Mouse (Mus musculus): ENCODE measurements around the gene Olfr1184. TPM values are rescaled to one million over a fixed set of nuclear protein-coding genes. Genes with fewer than 3 reads are reported as not detected.
"Not testable (repeated sequence)": the region's sequence is repeated elsewhere in the genome, so short reads cannot be mapped to it uniquely, and the experiment has no call there.

Olfr1184 gene
- total RNA-seq (2014; rRNA removed; ENCODE audit: low replicate concordance) (not detected in 2 replicates), polyA plus RNA-seq (2015; fragmentation: Nextera tagmentation; extraction: Ambion mirVana) (not detected in 2 replicates)

GRCm38 (mm10) chr2:88483298-88483697, at the start of gene Olfr1184:
Gene Olfr1184 (plus strand): TSS chr2:88483598.
- no peak within 1 kb of the TSS for H3K4me3 ChIP-seq (ENCODE audit: low read depth, low read length)
- H3K4me2 ChIP-seq (ENCODE audit: low read depth, low read length): no peak within 1 kb of the TSS
- no peak within 1 kb of the TSS for H3K9ac ChIP-seq (replicated peaks; ENCODE audit: low read depth, low read length)
- 73% methylated on average over 2 of the region's 2 CpGs for WGBS
- H3K36me3 ChIP-seq (replicated peaks; ENCODE audit: control insufficient read depth, insufficient read depth, low read length): no peaks in the 10 kb centered on the region
- no peak for ATAC-seq (ENCODE audit: insufficient read depth, low read depth)
- DNase-seq (ENCODE audit: low spot score): no peak
- H3K4me1 ChIP-seq (ENCODE audit: control insufficient read depth, insufficient read depth): no peaks in the 10 kb centered on the region
- H3K27ac ChIP-seq (ENCODE audit: low read depth): no peak within 1 kb of the TSS
- no peaks in the 10 kb centered on the region for H3K9me3 ChIP-seq (replicated peaks; ENCODE audit: control insufficient read depth, low read length)
- no peak for TF ChIP-seq CTCF (IDR thresholded peaks at IDR 0.05; ENCODE audit: low read depth)
- TF ChIP-seq EP300 (IDR thresholded peaks at IDR 0.05; ENCODE audit: low read depth): no peak
- no peaks in the 10 kb centered on the region for H3K27me3 ChIP-seq (ENCODE audit: control insufficient read depth, insufficient read depth, low read length)

- Histone ChIP-seq H3K4me1 (ENCODE audit: control insufficient read depth, insufficient read depth) (no peaks in the 10 kb centered on the region), H3K36me3 (replicated peaks; ENCODE audit: control insufficient read depth, insufficient read depth, low read length) (no peaks in the 10 kb centered on the region), H3K27ac (ENCODE audit: low read depth) (no peak within 1 kb of the TSS), H3K27me3 (ENCODE audit: control insufficient read depth, insufficient read depth, low read length) (no peaks in the 10 kb centered on the region), H3K9ac (replicated peaks; ENCODE audit: low read depth, low read length) (no peak within 1 kb of the TSS), H3K4me3 (ENCODE audit: low read depth, low read length) (no peak within 1 kb of the TSS), H3K9me3 (replicated peaks; ENCODE audit: control insufficient read depth, low read length) (no peaks in the 10 kb centered on the region), H3K4me2 (ENCODE audit: low read depth, low read length) (no peak within 1 kb of the TSS)
- no peak for DNase-seq (ENCODE audit: low spot score)
- 75% methylated on average over 1 of the region's 1 CpGs for WGBS
- no peak for TF ChIP-seq CTCF (IDR thresholded peaks at IDR 0.05; ENCODE audit: low read depth)
- no peak for TF ChIP-seq EP300 (IDR thresholded peaks at IDR 0.05; ENCODE audit: low read depth)
- no peak for ATAC-seq (ENCODE audit: insufficient read depth, low read depth)
These were observed 34.4 kb upstream of the Olfr1184 start, which contains the start of gene Gm13757 for GRCm38 (mm10) chr2:88449031-88449430. Gene Gm13757 (minus strand): TSS chr2:88449131.

- DNase-seq (ENCODE audit: low spot score); H3K9ac ChIP-seq (replicated peaks; ENCODE audit: low read depth, low read length); H3K27me3 ChIP-seq (ENCODE audit: control insufficient read depth, insufficient read depth, low read length); H3K27ac ChIP-seq (ENCODE audit: low read depth); H3K9me3 ChIP-seq (replicated peaks; ENCODE audit: control insufficient read depth, low read length); H3K36me3 ChIP-seq (replicated peaks; ENCODE audit: control insufficient read depth, insufficient read depth, low read length); ATAC-seq (ENCODE audit: insufficient read depth, low read depth); H3K4me3 ChIP-seq (ENCODE audit: low read depth, low read length); H3K4me1 ChIP-seq (ENCODE audit: control insufficient read depth, insufficient read depth); H3K4me2 ChIP-seq (ENCODE audit: low read depth, low read length): not testable (repeated sequence)
- 72% methylated on average over 1 of the region's 1 CpGs for WGBS
These were observed 28.8 kb upstream of the Olfr1184 start, which contains the start of gene Olfr1183 for GRCm38 (mm10) chr2:88454567-88454966. Gene Olfr1183 (plus strand): TSS chr2:88454867.

GRCm38 (mm10) chr2:88493020-88493419, 9.6 kb downstream of the Olfr1184 start, which contains the start of gene Olfr1185-ps1:
Gene Olfr1185-ps1 (plus strand): TSS chr2:88493320.
- DNase-seq (ENCODE audit: low spot score) (no peak), ATAC-seq (ENCODE audit: insufficient read depth, low read depth) (no peak)
- H3K9ac ChIP-seq (replicated peaks; ENCODE audit: low read depth, low read length): no peak within 1 kb of the TSS
- no peaks in the 10 kb centered on the region for H3K36me3 ChIP-seq (replicated peaks; ENCODE audit: control insufficient read depth, insufficient read depth, low read length)
- no peak within 1 kb of the TSS for H3K4me2 ChIP-seq (ENCODE audit: low read depth, low read length)
- H3K4me3 ChIP-seq (ENCODE audit: low read depth, low read length): no peak within 1 kb of the TSS
- 51% methylated on average over 2 of the region's 2 CpGs for WGBS
- no peak for TF ChIP-seq EP300 (IDR thresholded peaks at IDR 0.05; ENCODE audit: low read depth)
- TF ChIP-seq CTCF (IDR thresholded peaks at IDR 0.05; ENCODE audit: low read depth): no peak
- no peaks in the 10 kb centered on the region for H3K4me1 ChIP-seq (ENCODE audit: control insufficient read depth, insufficient read depth)
- no peaks in the 10 kb centered on the region for H3K27me3 ChIP-seq (ENCODE audit: control insufficient read depth, insufficient read depth, low read length)
- no peaks in the 10 kb centered on the region for H3K9me3 ChIP-seq (replicated peaks; ENCODE audit: control insufficient read depth, low read length)
- H3K27ac ChIP-seq (ENCODE audit: low read depth): no peak within 1 kb of the TSS

DNA sequence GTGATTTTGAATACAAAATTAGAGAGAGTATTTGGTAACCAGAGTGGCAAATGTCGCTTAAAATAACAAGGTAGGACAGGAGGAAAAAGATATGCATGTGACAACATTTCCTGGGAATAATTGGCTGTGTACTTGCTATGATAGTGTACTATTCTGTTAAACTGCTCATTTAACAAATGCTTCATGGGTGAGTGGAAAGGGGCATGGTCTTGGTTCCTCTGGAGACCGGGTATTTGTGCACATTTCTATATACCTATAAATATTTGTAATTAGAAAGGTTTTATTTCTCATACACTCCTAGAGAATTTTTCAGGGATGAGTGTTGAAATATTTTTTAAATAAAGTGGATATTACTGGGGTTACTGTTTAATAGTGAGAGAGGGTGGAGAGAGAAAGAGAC, 34.9 kb downstream of the Olfr1184 start, which contains the start of gene Olfr1186:
TSS of gene Olfr1186 (plus strand) at position 301 of the 400 bp plus-strand sequence.
- WGBS: 65% methylated on average over 2 of the region's 2 CpGs
- Histone ChIP-seq H3K4me3 (ENCODE audit: low read depth, low read length) (no peak within 1 kb of the TSS), H3K36me3 (replicated peaks; ENCODE audit: control insufficient read depth, insufficient read depth, low read length) (no peaks in the 10 kb centered on the region), H3K9me3 (replicated peaks; ENCODE audit: control insufficient read depth, low read length) (no peaks in the 10 kb centered on the region), H3K27ac (ENCODE audit: low read depth) (no peak within 1 kb of the TSS), H3K27me3 (ENCODE audit: control insufficient read depth, insufficient read depth, low read length) (no peaks in the 10 kb centered on the region), H3K4me1 (ENCODE audit: control insufficient read depth, insufficient read depth) (no peaks in the 10 kb centered on the region), H3K9ac (replicated peaks; ENCODE audit: low read depth, low read length) (no peak within 1 kb of the TSS), H3K4me2 (ENCODE audit: low read depth, low read length) (no peak within 1 kb of the TSS)
- TF ChIP-seq CTCF (IDR thresholded peaks at IDR 0.05; ENCODE audit: low read depth) (no peak), EP300 (IDR thresholded peaks at IDR 0.05; ENCODE audit: low read depth) (no peak)
- DNase-seq (ENCODE audit: low spot score) (no peak), ATAC-seq (ENCODE audit: insufficient read depth, low read depth) (no peak)

- 62% methylated on average over 3 of the region's 3 CpGs for WGBS
- Histone ChIP-seq H3K36me3 (replicated peaks; ENCODE audit: control insufficient read depth, insufficient read depth, low read length) (no peaks in the 10 kb centered on the region), H3K4me3 (ENCODE audit: low read depth, low read length) (no peak overlapping the region), H3K4me2 (ENCODE audit: low read depth, low read length) (no peak overlapping the region), H3K27me3 (ENCODE audit: control insufficient read depth, insufficient read depth, low read length) (no peaks in the 10 kb centered on the region), H3K9ac (replicated peaks; ENCODE audit: low read depth, low read length) (no peak overlapping the region), H3K9me3 (replicated peaks; ENCODE audit: control insufficient read depth, low read length) (no peaks in the 10 kb centered on the region), H3K4me1 (ENCODE audit: control insufficient read depth, insufficient read depth) (no peaks in the 10 kb centered on the region), H3K27ac (ENCODE audit: low read depth) (no peak overlapping the region)
- no peak for DNase-seq (ENCODE audit: low spot score)
- ATAC-seq (ENCODE audit: insufficient read depth, low read depth): no peak
- TF ChIP-seq CTCF (IDR thresholded peaks at IDR 0.05; ENCODE audit: low read depth): no peak
- no peak for TF ChIP-seq EP300 (IDR thresholded peaks at IDR 0.05; ENCODE audit: low read depth)
These were observed 42.3 kb downstream of the Olfr1184 start for GRCm38 (mm10) chr2:88525720-88526119.

Other genes starting within 250 kb of the Olfr1184 start
- not detected in 2 replicates for gene Olfr1173, start 203.7 kb upstream of the Olfr1184 start, total RNA-seq (2014; rRNA removed; ENCODE audit: low replicate concordance)
- gene Olfr1173, start 203.7 kb upstream of the Olfr1184 start, polyA plus RNA-seq (2015; fragmentation: Nextera tagmentation; extraction: Ambion mirVana): not detected in 2 replicates
- gene Olfr1174-ps, start 168.5 kb upstream of the Olfr1184 start, total RNA-seq (2014; rRNA removed; ENCODE audit: low replicate concordance): not detected in 2 replicates
- not detected in 2 replicates for gene Olfr1174-ps, start 168.5 kb upstream of the Olfr1184 start, polyA plus RNA-seq (2015; fragmentation: Nextera tagmentation; extraction: Ambion mirVana)
- gene Olfr1175-ps, start 156.4 kb upstream of the Olfr1184 start, total RNA-seq (2014; rRNA removed; ENCODE audit: low replicate concordance): not detected in 2 replicates
- gene Olfr1175-ps, start 156.4 kb upstream of the Olfr1184 start, polyA plus RNA-seq (2015; fragmentation: Nextera tagmentation; extraction: Ambion mirVana): not detected in 2 replicates
- gene Olfr1176, start 146.9 kb upstream of the Olfr1184 start, total RNA-seq (2014; rRNA removed; ENCODE audit: low replicate concordance): not detected in 2 replicates
- not detected in 2 replicates for gene Olfr1176, start 146.9 kb upstream of the Olfr1184 start, polyA plus RNA-seq (2015; fragmentation: Nextera tagmentation; extraction: Ambion mirVana)
- not detected in 2 replicates for gene Olfr1177-ps, start 137.1 kb upstream of the Olfr1184 start, total RNA-seq (2014; rRNA removed; ENCODE audit: low replicate concordance)
- not detected in 2 replicates for gene Olfr1177-ps, start 137.1 kb upstream of the Olfr1184 start, polyA plus RNA-seq (2015; fragmentation: Nextera tagmentation; extraction: Ambion mirVana)
- gene Olfr1178, start 96.5 kb upstream of the Olfr1184 start, total RNA-seq (2014; rRNA removed; ENCODE audit: low replicate concordance): not detected in 2 replicates
- not detected in 2 replicates for gene Olfr1178, start 96.5 kb upstream of the Olfr1184 start, polyA plus RNA-seq (2015; fragmentation: Nextera tagmentation; extraction: Ambion mirVana)
- not detected in 2 replicates for gene Olfr1179, start 77.1 kb upstream of the Olfr1184 start, total RNA-seq (2014; rRNA removed; ENCODE audit: low replicate concordance)
- not detected in 2 replicates for gene Olfr1179, start 77.1 kb upstream of the Olfr1184 start, polyA plus RNA-seq (2015; fragmentation: Nextera tagmentation; extraction: Ambion mirVana)
- not detected in 2 replicates for gene Olfr1180, start 64.4 kb upstream of the Olfr1184 start, total RNA-seq (2014; rRNA removed; ENCODE audit: low replicate concordance)
- not detected in 2 replicates for gene Olfr1180, start 64.4 kb upstream of the Olfr1184 start, polyA plus RNA-seq (2015; fragmentation: Nextera tagmentation; extraction: Ambion mirVana)
- not detected in 2 replicates for gene Olfr1181, start 57.4 kb upstream of the Olfr1184 start, total RNA-seq (2014; rRNA removed; ENCODE audit: low replicate concordance)
- gene Olfr1181, start 57.4 kb upstream of the Olfr1184 start, polyA plus RNA-seq (2015; fragmentation: Nextera tagmentation; extraction: Ambion mirVana): not detected in 2 replicates
- not detected in 2 replicates for gene Gm13757, start 34.5 kb upstream of the Olfr1184 start, total RNA-seq (2014; rRNA removed; ENCODE audit: low replicate concordance)
- gene Gm13757, start 34.5 kb upstream of the Olfr1184 start, polyA plus RNA-seq (2015; fragmentation: Nextera tagmentation; extraction: Ambion mirVana): not detected in 2 replicates
- not detected in 2 replicates for gene Olfr1183, start 28.7 kb upstream of the Olfr1184 start, total RNA-seq (2014; rRNA removed; ENCODE audit: low replicate concordance)
- not detected in 2 replicates for gene Olfr1183, start 28.7 kb upstream of the Olfr1184 start, polyA plus RNA-seq (2015; fragmentation: Nextera tagmentation; extraction: Ambion mirVana)
- gene Olfr1185-ps1, start 9.7 kb downstream of the Olfr1184 start, total RNA-seq (2014; rRNA removed; ENCODE audit: low replicate concordance): not detected in 2 replicates
- not detected in 2 replicates for gene Olfr1185-ps1, start 9.7 kb downstream of the Olfr1184 start, polyA plus RNA-seq (2015; fragmentation: Nextera tagmentation; extraction: Ambion mirVana)
- gene Olfr1186, start 35.0 kb downstream of the Olfr1184 start, total RNA-seq (2014; rRNA removed; ENCODE audit: low replicate concordance): not detected in 2 replicates
- gene Olfr1186, start 35.0 kb downstream of the Olfr1184 start, polyA plus RNA-seq (2015; fragmentation: Nextera tagmentation; extraction: Ambion mirVana): not detected in 2 replicates
- gene Olfr1188, start 73.3 kb downstream of the Olfr1184 start, total RNA-seq (2014; rRNA removed; ENCODE audit: low replicate concordance): not detected in 2 replicates
- not detected in 2 replicates for gene Olfr1188, start 73.3 kb downstream of the Olfr1184 start, polyA plus RNA-seq (2015; fragmentation: Nextera tagmentation; extraction: Ambion mirVana)
- gene Olfr1189, start 102.9 kb downstream of the Olfr1184 start, total RNA-seq (2014; rRNA removed; ENCODE audit: low replicate concordance): not detected in 2 replicates
- not detected in 2 replicates for gene Olfr1189, start 102.9 kb downstream of the Olfr1184 start, polyA plus RNA-seq (2015; fragmentation: Nextera tagmentation; extraction: Ambion mirVana)
- gene Olfr1191-ps1, start 156.9 kb downstream of the Olfr1184 start, total RNA-seq (2014; rRNA removed; ENCODE audit: low replicate concordance): not detected in 2 replicates
- gene Olfr1191-ps1, start 156.9 kb downstream of the Olfr1184 start, polyA plus RNA-seq (2015; fragmentation: Nextera tagmentation; extraction: Ambion mirVana): not detected in 2 replicates
- not detected in 2 replicates for gene Olfr1192-ps1, start 164.9 kb downstream of the Olfr1184 start, total RNA-seq (2014; rRNA removed; ENCODE audit: low replicate concordance)
- gene Olfr1192-ps1, start 164.9 kb downstream of the Olfr1184 start, polyA plus RNA-seq (2015; fragmentation: Nextera tagmentation; extraction: Ambion mirVana): not detected in 2 replicates
- not detected in 2 replicates for gene Olfr1193, start 192.0 kb downstream of the Olfr1184 start, total RNA-seq (2014; rRNA removed; ENCODE audit: low replicate concordance)
- not detected in 2 replicates for gene Olfr1193, start 192.0 kb downstream of the Olfr1184 start, polyA plus RNA-seq (2015; fragmentation: Nextera tagmentation; extraction: Ambion mirVana)
- gene Olfr1195, start 205.6 kb downstream of the Olfr1184 start, total RNA-seq (2014; rRNA removed; ENCODE audit: low replicate concordance): not detected in 2 replicates
- gene Olfr1195, start 205.6 kb downstream of the Olfr1184 start, polyA plus RNA-seq (2015; fragmentation: Nextera tagmentation; extraction: Ambion mirVana): not detected in 2 replicates
- not detected in 2 replicates for gene Olfr1196, start 221.0 kb downstream of the Olfr1184 start, total RNA-seq (2014; rRNA removed; ENCODE audit: low replicate concordance)
- not detected in 2 replicates for gene Olfr1196, start 221.0 kb downstream of the Olfr1184 start, polyA plus RNA-seq (2015; fragmentation: Nextera tagmentation; extraction: Ambion mirVana)
- gene Olfr1197, start 248.8 kb downstream of the Olfr1184 start, total RNA-seq (2014; rRNA removed; ENCODE audit: low replicate concordance): not detected in 2 replicates
- gene Olfr1197, start 248.8 kb downstream of the Olfr1184 start, polyA plus RNA-seq (2015; fragmentation: Nextera tagmentation; extraction: Ambion mirVana): not detected in 2 replicates

Measured in heart, postnatal 0 days (tissue).